Comparison of ENCODE assay signal across 8 mouse cellular contexts in the genomic region with DNA sequence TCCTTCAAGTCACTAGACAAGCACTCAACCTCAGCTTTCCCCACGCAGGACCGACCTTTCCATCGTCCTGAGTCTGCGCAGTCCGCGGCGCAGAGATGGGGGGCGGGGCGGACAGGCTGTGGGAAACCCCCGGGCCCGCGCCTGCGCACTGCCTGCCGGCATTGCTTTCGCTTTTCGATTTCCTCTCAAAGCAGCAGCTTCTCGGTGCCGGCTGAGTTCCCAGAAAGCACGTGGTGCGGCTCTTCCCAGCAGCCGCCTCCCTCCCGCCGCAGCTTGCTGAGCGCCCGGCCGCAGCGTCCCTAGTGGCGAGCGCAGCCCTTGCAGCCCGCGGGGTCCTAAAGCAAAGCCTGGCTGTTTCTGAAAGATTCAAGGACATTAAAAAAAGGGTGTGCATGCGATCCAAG. TPM values are rescaled to one million over a fixed set of nuclear protein-coding genes. Genes with fewer than 3 reads are reported as not detected.
DNase-seq lines count a peak whose midpoint lies in the region; ATAC-seq and TF ChIP-seq lines count a peak whose summit lies in the region.

No protein-coding gene starts in this region.

- peak overlapping the region; percentile 54 for H3K4me2 ChIP-seq in embryonic facial prominence, embryonic 14.5 days (ENCODE audit: low read depth, low read length)
- H3K4me2 ChIP-seq in limb, embryonic 14.5 days (replicated peaks; ENCODE audit: low read depth, low read length, severe bottlenecking), result peak overlapping the region; percentile 57
- H3K4me2 ChIP-seq in midbrain, postnatal 0 days (ENCODE audit: low read depth, low read length, poor library complexity, severe bottlenecking), result peak overlapping the region; percentile 52

- WGBS in embryonic facial prominence, embryonic 14.5 days, result 0% methylated on average over 31 of the region's 32 CpGs
- WGBS in limb, embryonic 14.5 days, result under 1% methylated on average over 27 of the region's 32 CpGs
- WGBS in midbrain, postnatal 0 days, result under 1% methylated on average over 31 of the region's 32 CpGs

- peaks cover 4% of the 10 kb centered on the region; the same call in 1 of the 2 replicates for H3K4me1 ChIP-seq in embryonic facial prominence, embryonic 14.5 days (ENCODE audit: control insufficient read depth, insufficient read depth, low read length)
- H3K4me1 ChIP-seq in limb, embryonic 14.5 days (ENCODE audit: control insufficient read depth, insufficient read depth, low read length), result peaks cover 1% of the 10 kb centered on the region; the same call in 1 of the 2 replicates
- peaks cover 2% of the 10 kb centered on the region; the same call in 1 of the 2 replicates for H3K4me1 ChIP-seq in midbrain, postnatal 0 days (ENCODE audit: insufficient read depth, low read length)

- DNase-seq in 3T3-L1 (ENCODE audit: low read depth, low spot score), result peak; percentile 95
- peak; percentile 98 to 99 for DNase-seq in adrenal gland, postnatal 4 days (ENCODE audit: low spot score in 2 of 2)
- peak; percentile 98 for DNase-seq in embryonic facial prominence, embryonic 14.5 days (ENCODE audit: low spot score)
- DNase-seq in heart, adult 8-10 months (ENCODE audit: low spot score), result peak; percentile 98
- peak; percentile 99 for DNase-seq in kidney, adult 9 months
- peak; percentile 97 for DNase-seq in limb, embryonic 14.5 days (ENCODE audit: low spot score)
- peak; percentile 98 for DNase-seq in midbrain, postnatal 0 days (ENCODE audit: low spot score)
- peak; percentile 95 to 97 for DNase-seq in spleen, postnatal 14 days (ENCODE audit: low spot score in 2 of 2)

- ATAC-seq in embryonic facial prominence, embryonic 14.5 days (ENCODE audit: low read depth), result peak; percentile 98
- ATAC-seq in limb, embryonic 14.5 days (ENCODE audit: low FRiP score, low read depth), result peak; percentile 98
- ATAC-seq in midbrain, postnatal 0 days (ENCODE audit: low FRiP score), result peak; percentile 96

- no peaks in the 10 kb centered on the region for H3K27me3 ChIP-seq in embryonic facial prominence, embryonic 14.5 days (replicated peaks; ENCODE audit: control insufficient read depth, insufficient read depth, low read length)
- no peaks in the 10 kb centered on the region for H3K27me3 ChIP-seq in limb, embryonic 14.5 days (ENCODE audit: control insufficient read depth, insufficient read depth, low read length)
- no peaks in the 10 kb centered on the region for H3K27me3 ChIP-seq in midbrain, postnatal 0 days (ENCODE audit: insufficient read depth, low read length)

- no peaks in the 10 kb centered on the region for H3K36me3 ChIP-seq in embryonic facial prominence, embryonic 14.5 days (ENCODE audit: control insufficient read depth, insufficient read depth, low read length)
- H3K36me3 ChIP-seq in limb, embryonic 14.5 days (ENCODE audit: control insufficient read depth, insufficient read depth, low read length), result no peaks in the 10 kb centered on the region
- no peaks in the 10 kb centered on the region for H3K36me3 ChIP-seq in midbrain, postnatal 0 days (ENCODE audit: insufficient read depth, low read length)

- peak; percentile 58; the same call in 1 of the 2 replicates for TF ChIP-seq POLR2A in limb, embryonic 14.5 days (IDR thresholded peaks at IDR 0.05; ENCODE audit: borderline replicate concordance, extremely low read depth, insufficient read depth, insufficient read length)

- H3K27ac ChIP-seq in embryonic facial prominence, embryonic 14.5 days (replicated peaks; ENCODE audit: low read depth, low read length), result peak overlapping the region; percentile 62
- H3K27ac ChIP-seq in limb, embryonic 14.5 days (replicated peaks; ENCODE audit: low read depth, low read length), result peak overlapping the region; percentile 22
- H3K27ac ChIP-seq in midbrain, postnatal 0 days (ENCODE audit: low read depth, low read length), result peak overlapping the region; percentile 87

- peak overlapping the region; percentile 61 for H3K9ac ChIP-seq in embryonic facial prominence, embryonic 14.5 days (ENCODE audit: low read depth, low read length)
- H3K9ac ChIP-seq in limb, embryonic 14.5 days (ENCODE audit: low read depth, low read length, severe bottlenecking), result peak overlapping the region; percentile 40
- H3K9ac ChIP-seq in midbrain, postnatal 0 days (replicated peaks; ENCODE audit: low read length, poor library complexity, severe bottlenecking), result peak overlapping the region; percentile 46; the same call in 1 of the 2 replicates

- TF ChIP-seq CTCF in midbrain, postnatal 0 days (IDR thresholded peaks at IDR 0.05), result peak; percentile 100

- no peaks in the 10 kb centered on the region for H3K9me3 ChIP-seq in embryonic facial prominence, embryonic 14.5 days (ENCODE audit: control insufficient read depth, low read length)
- H3K9me3 ChIP-seq in limb, embryonic 14.5 days (ENCODE audit: control insufficient read depth, low read length), result no peaks in the 10 kb centered on the region
- H3K9me3 ChIP-seq in midbrain, postnatal 0 days (ENCODE audit: low read length), result no peaks in the 10 kb centered on the region

- peak overlapping the region; percentile 31 for H3K4me3 ChIP-seq in embryonic facial prominence, embryonic 14.5 days (ENCODE audit: low read depth, low read length)
- H3K4me3 ChIP-seq in limb, embryonic 14.5 days (replicated peaks; ENCODE audit: low read length), result peak overlapping the region; percentile 28
- H3K4me3 ChIP-seq in midbrain, postnatal 0 days (ENCODE audit: low read depth, low read length), result peak overlapping the region; percentile 28

RNA-seq across cellular contexts. Expression of a gene that starts 5.6 kb away (rescaled TPM):
- total RNA-seq in adrenal gland, postnatal 4 days (2021), result 10 to 100 TPM; 47.3 to 61.6 TPM
- 21.2 and 24.6 TPM in 2 replicates for polyA plus RNA-seq in embryonic facial prominence, embryonic 14.5 days (2014; fragmentation: Nextera tagmentation; extraction: Ambion mirVana)
- total RNA-seq in heart, adult 8-10 months (2022), result 10 to 100 TPM; 26.0 to 33.9 (median 26.9) TPM
- 12.9 and 14.8 TPM in 2 replicates for polyA plus RNA-seq in limb, embryonic 14.5 days (2012; rRNA removed)
- 20.6 and 25.6 TPM in 2 replicates for polyA plus RNA-seq in limb, embryonic 14.5 days (2014; fragmentation: Nextera tagmentation; extraction: Ambion mirVana)
- 27.5 and 28.9 TPM in 2 replicates for total RNA-seq in midbrain, postnatal 0 days (2014; rRNA removed)
- polyA plus RNA-seq in midbrain, postnatal 0 days (2015; fragmentation: Nextera tagmentation; extraction: Ambion mirVana), result 11.2 and 13.0 TPM in 2 replicates

Comparison
In these comparisons a context has a peak if more than half of its experiments do, and no peak if none do; other contexts are left out.
1. Peak in every context shown above with its lines: DNase-seq, ATAC-seq, H3K4me3 ChIP-seq and H3K27ac ChIP-seq.
2. H3K27ac ChIP-seq: peak in every context shown above with its lines; median percentile 87 in midbrain, postnatal 0 days; 62 in embryonic facial prominence, embryonic 14.5 days; 22 in limb, embryonic 14.5 days.